Mouse (Mus musculus): ENCODE measurements at regions not wholly inside any gene's neighbourhood (a gene's known extent, or its start where the extent isn't known, plus 50 kb on each side); places are given as distances from the start of the nearest gene placed in this dataset.
"Not testable (repeated sequence)": the region's sequence is repeated elsewhere in the genome, so short reads cannot be mapped to it uniquely, and the experiment has no call there.

DNA sequence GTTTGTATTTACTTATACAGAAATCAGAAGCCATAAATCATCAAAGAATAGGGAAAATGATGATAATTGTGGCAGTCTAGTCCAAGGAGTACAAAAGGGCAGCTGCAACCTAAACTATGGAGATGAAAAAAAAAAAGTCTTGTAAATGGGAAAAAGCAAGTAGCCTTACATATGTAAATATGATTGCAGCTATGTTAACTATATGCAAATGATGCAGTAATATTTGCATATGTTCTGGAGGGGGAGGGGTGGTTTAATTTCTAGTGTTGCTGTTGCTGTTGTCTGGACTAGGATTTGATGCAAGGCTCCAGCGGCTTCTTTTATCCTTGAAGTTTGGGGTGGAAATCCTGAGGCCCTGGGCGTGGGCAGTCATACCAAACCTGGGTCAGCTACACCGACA, 163.0 kb downstream of the Ankrd50 start:
- no peak for DNase-seq (ENCODE audit: extremely low read depth, low read depth, low spot score)

DNA sequence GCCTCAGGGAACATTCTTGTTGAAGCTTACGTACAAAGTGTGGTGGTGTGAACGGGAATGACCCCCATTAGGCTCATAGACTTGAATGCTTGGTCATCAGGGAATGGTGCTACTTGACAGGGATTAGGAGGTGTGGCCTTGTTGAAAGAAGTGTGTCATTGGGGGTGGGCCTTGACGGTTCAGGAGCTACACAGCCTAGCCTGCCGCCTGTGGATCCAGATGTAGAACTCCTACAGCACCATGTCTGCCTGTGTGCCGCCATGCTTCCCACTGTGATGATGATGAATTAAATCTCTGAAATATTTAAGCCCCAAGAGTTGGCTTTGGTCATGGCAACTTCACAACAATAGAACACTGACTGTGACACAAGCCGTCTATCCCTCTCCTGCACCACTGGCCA, 163.6 kb downstream of the Ankrd50 start:
- DNase-seq (ENCODE audit: extremely low read depth, low read depth, low spot score) = no peak

DNA sequence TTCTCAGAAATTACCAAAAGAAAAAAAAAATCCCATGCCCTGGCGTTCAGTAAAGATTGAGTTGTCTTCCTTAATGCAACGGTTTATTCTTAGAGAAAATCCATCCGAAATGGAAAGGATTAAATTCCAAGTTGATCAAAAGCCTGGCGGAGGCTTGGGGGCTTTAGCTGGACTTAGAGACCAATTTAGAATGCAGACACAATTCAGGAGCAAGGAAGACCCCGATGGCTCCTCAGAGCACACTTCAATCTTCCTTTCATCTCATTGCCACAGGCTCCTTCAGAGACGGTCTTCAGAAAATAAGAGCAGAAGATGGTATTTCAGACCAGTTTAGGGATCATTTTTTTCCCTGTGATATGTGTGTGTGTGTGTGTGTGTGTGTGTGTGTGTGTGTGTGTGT, 171.8 kb downstream of the Ankrd50 start:
- no peak for DNase-seq (ENCODE audit: extremely low read depth, low read depth, low spot score)

- no peak for DNase-seq (ENCODE audit: extremely low read depth, low read depth, low spot score)
Observed at GRCm38 (mm10) chr3:38312121-38312520, 172.5 kb downstream of the Ankrd50 start.

DNA sequence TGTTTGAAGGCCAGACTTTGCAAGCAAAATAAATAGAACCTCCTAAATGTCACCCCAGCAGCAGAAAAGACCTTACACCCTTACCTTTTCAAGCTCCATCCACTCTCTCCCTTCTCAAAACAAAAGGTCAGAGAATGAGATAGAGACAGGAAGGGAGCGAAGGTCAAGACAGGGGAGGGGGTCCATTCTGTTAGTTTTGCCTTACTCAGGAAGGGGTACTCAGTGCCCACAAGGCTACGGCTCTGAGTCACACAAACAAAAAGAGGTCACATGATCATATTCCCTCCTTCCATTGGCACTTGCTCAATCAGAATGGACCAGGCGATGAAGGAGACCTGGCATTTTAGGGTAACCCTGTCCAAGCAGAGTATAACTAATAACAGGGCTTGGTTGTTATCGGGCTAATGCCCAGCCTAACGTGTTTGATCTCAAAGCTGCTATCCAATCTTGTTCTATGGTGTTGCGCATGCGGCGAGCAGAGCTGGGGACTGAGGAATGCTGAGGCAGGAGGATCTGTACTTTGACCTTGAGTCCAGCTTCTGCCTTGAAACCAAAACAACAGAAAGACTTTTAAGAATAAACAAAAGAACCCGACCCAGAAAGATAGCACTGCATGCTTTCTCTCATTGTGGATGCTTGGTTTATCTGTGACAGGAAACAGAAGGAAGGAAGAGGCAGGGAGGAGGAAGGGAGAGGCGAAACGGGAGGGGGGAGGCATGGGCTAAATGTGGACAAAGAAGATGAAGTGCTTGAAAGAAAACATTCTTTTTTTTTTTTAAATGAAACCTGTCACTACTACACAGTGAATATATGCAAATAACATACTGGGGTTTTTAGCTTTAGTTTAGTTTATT, 184.5 kb downstream of the Ankrd50 start:
- no peak for DNase-seq (ENCODE audit: extremely low read depth, low read depth, low spot score)

DNA sequence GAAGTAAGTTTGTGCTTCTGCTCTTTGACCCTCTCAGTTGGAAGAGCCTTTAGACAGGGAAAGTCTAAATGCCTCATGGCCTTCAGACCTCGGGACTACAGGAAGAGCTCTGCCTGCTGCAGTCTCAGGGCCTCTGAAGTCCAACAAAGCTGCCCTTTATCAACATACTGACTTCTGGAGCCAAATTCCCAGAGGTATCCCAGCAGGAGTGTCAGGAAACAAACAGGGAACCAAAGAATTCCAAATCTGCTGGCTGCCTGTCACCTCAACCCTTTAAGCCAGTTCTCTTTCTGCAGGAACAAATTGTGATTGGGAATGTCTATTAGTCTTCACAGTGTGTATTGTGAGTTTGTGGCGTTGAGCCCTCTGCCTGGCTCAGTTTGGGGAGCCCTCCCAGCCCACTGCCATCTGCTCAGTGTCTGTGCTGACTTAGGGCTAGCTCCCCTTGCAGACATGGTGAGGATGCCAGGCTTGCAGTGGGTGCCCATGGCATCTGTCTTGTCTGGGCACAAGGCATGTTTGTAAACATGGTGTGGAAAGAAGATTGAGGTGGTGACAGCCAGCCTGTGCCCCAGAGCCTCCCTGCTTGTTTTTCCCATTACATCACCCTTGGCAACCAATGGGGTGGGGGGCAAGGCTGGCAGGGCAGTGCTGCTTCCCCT, 185.3 kb downstream of the Ankrd50 start:
- DNase-seq (ENCODE audit: extremely low read depth, low read depth, low spot score) = no peak

- no peak for DNase-seq (ENCODE audit: extremely low read depth, low read depth, low spot score)
Observed at GRCm38 (mm10) chr3:38297499-38297898, 187.1 kb downstream of the Ankrd50 start.

- no peak for DNase-seq (ENCODE audit: extremely low read depth, low read depth, low spot score)
Observed at GRCm38 (mm10) chr3:38289062-38289461, 195.6 kb downstream of the Ankrd50 start.

GRCm38 (mm10) chr3:38283687-38284124, 200.9 kb downstream of the Ankrd50 start:
- no peak for DNase-seq (ENCODE audit: extremely low read depth, low read depth, low spot score)

DNA sequence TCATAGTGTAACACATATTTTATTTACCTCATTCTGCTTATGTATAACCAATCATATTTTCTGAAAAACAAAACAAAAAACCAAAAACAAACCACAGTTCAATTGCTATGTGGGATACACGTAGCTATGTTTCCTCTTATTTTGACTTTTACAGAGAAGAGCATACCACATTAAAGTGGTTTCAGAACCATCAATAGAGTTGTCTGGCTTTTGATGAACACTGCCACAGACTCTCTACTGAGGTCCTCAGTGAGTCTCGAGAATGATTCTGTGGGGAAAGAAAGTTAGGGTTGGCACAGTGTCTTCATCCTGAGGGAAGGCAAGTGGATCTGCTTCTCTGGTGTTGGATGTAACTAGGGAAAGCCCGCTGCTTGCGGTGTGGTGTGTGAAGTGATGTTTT, 201.8 kb downstream of the Ankrd50 start:
- DNase-seq (ENCODE audit: extremely low read depth, low read depth, low spot score) = no peak

DNA sequence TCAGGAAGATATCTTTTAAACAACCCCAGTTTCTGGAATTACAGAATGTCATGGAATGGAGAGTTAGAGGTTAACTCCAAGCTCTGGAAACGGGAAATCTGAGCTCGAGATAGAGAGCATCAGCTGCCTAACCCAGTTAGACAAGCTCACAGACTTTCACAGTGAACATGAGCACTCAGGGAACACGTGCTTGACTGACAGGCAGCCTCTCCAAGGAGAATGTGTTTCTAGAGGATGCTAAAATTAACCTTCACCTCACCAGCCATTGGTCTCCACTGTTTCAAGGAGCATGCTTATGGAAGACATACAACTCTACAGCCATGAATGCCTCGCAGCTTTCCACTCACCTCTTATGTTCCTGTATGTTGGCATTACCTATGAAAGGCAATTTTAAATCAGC, 203.0 kb downstream of the Ankrd50 start:
- no peak for DNase-seq (ENCODE audit: extremely low read depth, low read depth, low spot score)

DNA sequence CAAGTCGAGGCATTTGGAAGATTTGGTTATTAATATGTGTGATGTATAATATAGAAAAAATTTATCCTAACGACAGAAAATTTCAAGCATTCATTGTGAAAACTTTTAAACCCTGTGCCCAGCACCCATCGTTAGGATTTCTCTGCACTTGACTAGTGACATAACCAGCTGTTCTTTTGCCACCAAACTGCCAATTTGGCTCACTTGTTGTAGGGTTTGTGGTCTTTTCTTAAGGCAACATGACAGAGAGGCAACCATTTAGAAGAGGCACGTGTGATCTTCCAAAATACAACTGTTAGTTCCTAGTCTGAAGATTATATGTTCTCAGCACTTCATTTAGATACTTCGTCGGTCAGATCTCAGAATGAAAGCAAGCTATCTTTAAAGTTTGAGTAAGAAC, 203.8 kb downstream of the Ankrd50 start:
- DNase-seq (ENCODE audit: extremely low read depth, low read depth, low spot score) = no peak

DNA sequence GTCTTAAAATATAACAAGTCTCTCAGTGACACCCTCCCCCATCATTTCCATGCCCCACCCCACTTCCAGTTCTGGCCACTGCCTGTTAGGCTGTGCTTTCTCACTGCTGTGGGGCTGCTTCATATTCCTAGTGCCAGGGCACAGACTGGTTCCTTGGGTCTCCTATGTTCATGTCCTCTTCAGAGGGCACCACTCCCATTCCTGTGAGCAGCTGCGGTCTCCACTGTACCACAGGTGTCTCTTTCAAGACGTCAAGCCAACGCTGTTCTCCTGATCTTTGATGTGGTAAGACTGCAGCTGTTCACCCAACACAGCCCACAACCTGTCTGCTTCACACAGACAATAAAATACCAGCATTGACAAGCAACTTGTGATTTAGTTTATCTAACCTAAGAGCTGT, 204.5 kb downstream of the Ankrd50 start:
- no peak for DNase-seq (ENCODE audit: extremely low read depth, low read depth, low spot score)

DNA sequence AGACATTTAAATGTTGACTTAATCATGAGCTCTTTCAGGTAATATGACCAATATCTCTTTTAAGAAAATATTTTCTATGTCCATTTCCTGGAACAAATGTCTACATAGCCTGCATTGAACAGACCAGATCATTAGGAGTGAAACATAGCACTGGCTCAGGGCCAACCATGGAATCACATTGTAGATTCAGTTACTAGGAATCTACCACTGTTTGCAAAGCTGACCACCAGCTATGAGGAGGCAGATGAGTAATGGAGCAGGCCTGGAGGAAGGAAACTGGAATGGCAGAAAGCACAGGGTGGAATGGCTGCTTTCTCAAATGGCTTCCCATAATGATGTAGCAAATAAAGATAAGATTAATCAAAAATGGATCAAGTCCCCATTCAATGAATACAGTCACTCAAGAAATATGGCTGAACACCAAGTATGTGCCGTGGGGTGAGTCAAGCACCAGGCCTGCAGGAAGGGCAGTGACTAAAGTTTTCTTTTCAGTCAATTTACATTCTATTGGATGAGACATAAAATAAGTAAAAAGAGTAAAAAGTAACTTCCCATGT, 207.6 kb downstream of the Ankrd50 start:
- no peak for DNase-seq (ENCODE audit: extremely low read depth, low read depth, low spot score)

DNA sequence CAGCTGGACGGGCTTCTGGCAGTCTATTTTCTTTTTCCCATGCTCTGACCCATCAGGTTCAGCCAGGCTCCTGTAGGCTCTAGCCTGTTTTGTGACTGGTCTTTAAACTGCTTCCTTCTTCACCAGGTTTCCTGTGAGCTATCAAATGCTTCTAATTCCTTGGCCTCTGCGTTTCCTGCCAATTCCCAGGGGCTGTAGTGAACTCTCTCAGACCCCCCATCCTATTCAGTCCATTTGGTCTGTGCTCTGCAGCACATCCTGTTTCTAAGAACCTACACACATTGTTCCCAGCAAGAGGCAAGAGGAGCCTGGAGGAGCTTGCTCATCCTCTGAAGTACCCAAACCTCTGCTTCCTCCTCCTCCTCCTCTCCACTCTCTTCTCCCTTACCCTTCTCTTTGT, 209.3 kb downstream of the Ankrd50 start:
- DNase-seq (ENCODE audit: extremely low read depth, low read depth, low spot score) = no peak

DNA sequence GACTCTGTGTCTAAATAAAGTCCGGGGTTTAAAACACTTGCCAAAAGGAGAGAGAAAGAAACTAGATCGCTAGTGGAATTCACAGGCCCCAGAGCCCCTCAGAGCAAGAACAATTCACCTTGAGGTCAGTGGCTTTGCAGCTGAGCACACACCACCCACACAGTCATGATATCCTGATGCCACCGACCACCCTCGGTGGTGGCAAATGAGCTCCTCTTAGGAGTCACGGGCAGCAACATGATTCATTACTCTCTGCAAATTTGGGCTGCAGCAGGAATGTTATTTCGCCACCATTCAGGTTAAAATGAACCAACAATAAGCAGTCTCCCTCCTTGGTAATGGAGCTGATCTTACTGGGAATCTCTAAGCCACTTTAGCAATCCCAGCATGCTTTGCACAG, 213.9 kb downstream of the Ankrd50 start:
- no peak for DNase-seq (ENCODE audit: extremely low read depth, low read depth, low spot score)

GRCm38 (mm10) chr3:38268226-38268625, 216.4 kb downstream of the Ankrd50 start:
- no peak for DNase-seq (ENCODE audit: extremely low read depth, low read depth, low spot score)

DNA sequence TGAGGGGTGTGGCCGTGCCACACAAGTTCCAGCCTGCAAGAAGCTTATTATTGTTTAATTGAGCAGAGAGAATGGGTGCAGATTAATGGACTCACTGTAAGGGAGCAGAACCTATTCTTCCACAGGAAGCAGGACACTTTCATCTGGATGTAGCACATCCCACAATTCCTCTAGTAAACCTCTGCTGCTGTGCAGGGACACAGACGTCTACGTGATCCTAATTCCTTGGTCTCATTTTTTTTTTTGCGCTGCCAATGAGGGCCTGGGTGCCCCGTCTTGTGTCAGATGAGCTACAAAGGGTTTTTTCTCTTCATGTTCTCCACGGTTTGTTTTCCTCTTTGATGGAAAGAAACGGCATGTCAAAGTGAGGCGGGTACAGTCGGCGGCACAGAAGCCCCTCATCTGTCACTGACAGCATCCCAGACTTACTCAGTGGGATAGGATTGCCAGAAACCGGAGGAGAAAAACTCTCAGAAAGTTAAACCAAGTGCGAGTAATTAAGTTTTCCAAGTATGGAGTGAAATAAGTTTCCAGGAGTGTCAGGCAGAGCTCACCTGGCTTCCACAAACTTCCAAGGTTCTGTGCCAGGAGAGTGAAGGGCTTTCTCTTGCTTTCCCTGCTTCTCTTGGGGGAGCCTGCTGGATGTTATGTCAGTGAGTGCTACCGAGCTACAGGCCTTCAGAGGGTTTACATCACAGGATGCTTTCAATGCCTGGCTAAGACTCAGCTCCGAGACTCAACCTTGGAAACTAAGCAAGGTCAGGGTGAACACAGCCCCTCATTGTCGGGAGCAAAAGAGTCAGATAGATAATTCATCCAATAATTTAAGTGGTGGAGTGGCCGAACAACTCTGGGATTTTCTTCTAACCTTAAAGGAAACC, 221.1 kb downstream of the Ankrd50 start:
- no peak for DNase-seq (ENCODE audit: extremely low read depth, low read depth, low spot score)

DNA sequence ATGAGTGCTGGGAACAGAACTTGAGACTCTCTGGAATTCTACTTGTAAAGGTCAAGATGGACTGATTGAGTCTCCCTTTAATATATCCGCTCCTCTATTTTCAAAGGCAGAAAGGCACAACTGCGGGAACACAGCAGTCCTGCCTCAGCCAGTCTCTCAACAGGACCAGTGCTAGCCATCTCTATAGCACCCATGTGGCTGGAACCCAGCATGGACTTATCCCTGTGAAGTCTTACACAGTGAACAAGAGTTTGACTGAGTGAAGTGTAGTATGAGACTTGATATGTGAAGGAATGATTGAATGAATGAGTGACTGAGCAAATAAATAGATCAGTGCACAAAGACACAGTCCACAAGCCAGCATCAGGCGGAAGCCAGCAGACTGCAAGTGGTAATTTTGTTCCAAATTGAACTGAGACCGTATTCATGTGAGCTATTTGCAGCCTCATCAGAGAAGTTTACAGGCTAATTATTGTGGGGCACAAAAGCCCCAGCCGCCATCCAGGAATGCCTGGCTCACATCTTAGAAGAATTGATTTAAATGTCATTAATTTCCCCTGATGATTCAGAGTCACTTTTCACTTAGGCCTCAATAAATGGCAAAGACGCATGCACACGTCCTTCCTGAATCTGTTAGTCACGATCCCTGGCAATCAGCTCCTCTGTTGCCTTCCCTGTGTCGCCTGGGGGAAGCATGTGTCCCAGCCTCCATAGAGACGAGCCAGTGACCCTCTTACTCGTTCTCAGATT, 223.1 kb downstream of the Ankrd50 start:
- no peak for DNase-seq (ENCODE audit: extremely low read depth, low read depth, low spot score)

GRCm38 (mm10) chr3:38259223-38259622, 225.4 kb downstream of the Ankrd50 start:
- not testable (repeated sequence) for DNase-seq (ENCODE audit: extremely low read depth, low read depth, low spot score)
